Mouse (Mus musculus): ENCODE data around the gene Mrpl23.

DNA sequence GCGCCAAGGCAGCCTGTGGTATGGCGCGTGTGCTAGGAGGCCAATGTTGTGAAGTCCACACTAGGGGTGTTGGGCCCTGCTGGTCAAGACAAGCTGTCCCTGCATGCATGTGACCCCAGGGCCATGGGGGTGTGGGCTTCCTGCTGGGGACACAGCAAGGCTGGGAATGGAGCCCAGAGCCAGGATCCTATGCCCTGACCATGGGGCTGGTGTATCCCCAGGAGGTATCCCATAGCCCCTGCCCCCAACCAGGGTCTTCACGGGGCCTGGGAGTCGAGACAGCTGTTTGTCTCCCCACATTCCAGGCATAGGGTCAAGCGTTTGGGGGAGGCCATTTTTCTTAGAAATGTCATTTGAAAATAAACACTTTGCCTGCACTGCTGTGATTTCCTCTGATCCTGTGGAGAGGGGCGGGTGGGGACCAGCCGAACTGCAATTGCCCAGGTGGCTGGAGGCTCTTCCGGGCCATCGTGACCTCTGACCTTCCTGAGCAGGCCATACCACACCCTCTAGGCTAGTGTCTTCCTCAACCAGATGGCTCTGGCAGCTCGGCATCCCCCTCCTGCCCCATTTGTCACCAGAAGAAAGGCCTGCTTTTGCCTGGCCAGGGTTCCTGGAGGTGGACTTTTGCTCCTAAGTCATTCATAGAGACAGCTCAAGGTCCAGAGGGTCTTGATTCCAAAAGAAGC, 32.6 kb downstream of the Mrpl23 start:
- no peak for TF ChIP-seq POLR2A (IDR thresholded peaks at IDR 0.05; ENCODE audit: control insufficient read depth, extremely low read depth, insufficient read depth, low read length, poor library complexity)
- TF ChIP-seq CTCF (IDR thresholded peaks at IDR 0.05; ENCODE audit: borderline replicate concordance, control insufficient read depth, extremely low read depth, insufficient read depth, low read length, poor library complexity), result no peak

All from thymus, adult 2 months (tissue).